Mouse (Mus musculus) kidney, embryonic 16.5 days (tissue): ENCODE measurements around the gene Tfap4. TPM values are rescaled to one million over a fixed set of nuclear protein-coding genes. Genes with fewer than 3 reads are reported as not detected.

ENCODE experiments used
- ATAC-seq: fragments of 200-750 bp; cut with Nextera tagmentation; 2 replicates; pipeline ENCODE4 v1.8.0; 2017; ENCODE audit warnings: moderate TSS enrichment; ENCODE audit not compliant: low FRiP score, low TSS enrichment
- H3K27ac ChIP-seq: fragments of 300-500 bp; sonication (generic); 2 replicates; pipeline ENCODE4 v1.5.1; 2014; ENCODE audit warnings: low read length
- H3K27me3 ChIP-seq: fragments of 300-500 bp; sonication (generic); 2 replicates; pipeline ENCODE4 v1.6.1; 2014; ENCODE audit warnings: low read length, control low read depth, mixed read lengths; ENCODE audit not compliant: insufficient read depth
- H3K36me3 ChIP-seq: fragments of 300-500 bp; sonication (generic); 2 replicates; pipeline ENCODE4 v1.6.1; 2014; ENCODE audit warnings: low read length, control low read depth, mixed read lengths; ENCODE audit not compliant: insufficient read depth
- H3K4me1 ChIP-seq: fragments of 300-500 bp; sonication (generic); 2 replicates; pipeline ENCODE4 v1.6.1; 2014; ENCODE audit warnings: low read length, control low read depth, mixed read lengths; ENCODE audit not compliant: insufficient read depth
- H3K4me2 ChIP-seq: fragments of 300-500 bp; sonication (generic); replicated peaks from 2 replicates; pipeline ENCODE4 v1.6.1; 2014; ENCODE audit warnings: low read depth, low read length
- H3K4me3 ChIP-seq: fragments of 300-500 bp; sonication (generic); 2 replicates; pipeline ENCODE4 v1.5.1; 2014; ENCODE audit warnings: mild to moderate bottlenecking, low read length
- H3K9ac ChIP-seq: fragments of 300-500 bp; sonication (generic); replicated peaks from 2 replicates; pipeline ENCODE4 v1.6.1; 2014; ENCODE audit warnings: low read length
- H3K9me3 ChIP-seq: fragments of 300-500 bp; sonication (generic); 2 replicates; pipeline ENCODE4 v1.6.1; 2016; ENCODE audit warnings: low read length, control low read depth
- WGBS: fragments of 180-500 bp; shearing (Covaris S2); extraction: QIAGEN DNeasy Blood & Tissue Kit; methylation state at CpG from one replicate; pipeline ENCODE4 v1.1.7; 2014; 5-methylcytosine and 5-hydroxymethylcytosine counted together
- polyA plus RNA-seq: library from polyadenylated mRNA; unstranded; fragments of >200 nt; fragmentation: Nextera tagmentation; extraction: Ambion mirVana; gene quantifications from 2 replicates; pipeline ENCODE4 v1.2.1, GENCODE M21; 2015

The Tfap4 gene
- polyA plus RNA-seq, 1 experiment from 2014 or later: 21.8 TPM

DNA sequence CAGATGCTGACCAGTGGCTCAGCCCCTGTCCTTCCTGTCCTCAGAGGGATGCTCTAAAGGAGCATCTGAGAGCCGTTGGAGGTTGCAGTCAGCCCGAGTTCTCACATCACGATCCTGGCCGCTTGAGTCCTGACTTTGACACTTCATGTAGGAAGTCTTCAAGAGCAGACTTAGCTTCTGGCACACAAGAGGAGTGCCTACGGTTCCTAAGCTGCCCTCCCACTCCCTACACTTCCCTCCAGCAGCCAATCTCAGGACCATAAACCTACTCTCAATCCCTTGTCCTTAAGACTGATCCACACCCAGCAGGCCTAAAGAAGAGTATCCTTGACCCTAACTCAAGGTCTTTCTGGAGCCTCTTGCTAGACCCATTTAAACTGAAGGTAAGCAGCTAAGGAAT, 63.8 kb downstream of the Tfap4 start:
- Histone ChIP-seq H3K4me1 (peaks cover 24% of the 10 kb centered on the region), H3K27me3 (no peaks in the 10 kb centered on the region), H3K36me3 (no peaks in the 10 kb centered on the region), H3K9me3 (no peaks in the 10 kb centered on the region), H3K27ac (no peak overlapping the region), H3K9ac (no peak overlapping the region), H3K4me3 (no peak overlapping the region), H3K4me2 (no peak overlapping the region)
- 79% methylated on average over 5 of the region's 5 CpGs for WGBS
- no peak for ATAC-seq

Other genes with a start within 250 kb of the Tfap4 start
- 1.0 and 1.1 TPM in 2 replicates for gene Adcy9, start 139.4 kb downstream of the Tfap4 start, polyA plus RNA-seq
- gene Srl, start 18.0 kb downstream of the Tfap4 start, polyA plus RNA-seq: 18.2 and 19.2 TPM in 2 replicates
- 43.6 and 53.6 TPM in 2 replicates for gene Glis2, start 34.9 kb upstream of the Tfap4 start, polyA plus RNA-seq
- gene Pam16, start 65.1 kb upstream of the Tfap4 start, polyA plus RNA-seq: 67.8 and 80.4 TPM in 2 replicates
- 26.8 TPM in 2 replicates for gene Vasn, start 80.1 kb upstream of the Tfap4 start, polyA plus RNA-seq
- 89.6 and 95.3 TPM in 2 replicates for gene Dnaja3, start 80.1 kb upstream of the Tfap4 start, polyA plus RNA-seq
- 21.4 and 24.0 TPM in 2 replicates for gene Coro7, start 119.9 kb upstream of the Tfap4 start, polyA plus RNA-seq
- gene Nmral1, start 159.5 kb upstream of the Tfap4 start, polyA plus RNA-seq: 96.7 and 100 TPM in 2 replicates
- 117 and 120 TPM in 2 replicates for gene Hmox2, start 166.5 kb upstream of the Tfap4 start, polyA plus RNA-seq
- 113 and 123 TPM in 2 replicates for gene Cdip1, start 230.4 kb upstream of the Tfap4 start, polyA plus RNA-seq